ENCODE assay signal across 9 mouse cellular contexts in the genomic region with DNA sequence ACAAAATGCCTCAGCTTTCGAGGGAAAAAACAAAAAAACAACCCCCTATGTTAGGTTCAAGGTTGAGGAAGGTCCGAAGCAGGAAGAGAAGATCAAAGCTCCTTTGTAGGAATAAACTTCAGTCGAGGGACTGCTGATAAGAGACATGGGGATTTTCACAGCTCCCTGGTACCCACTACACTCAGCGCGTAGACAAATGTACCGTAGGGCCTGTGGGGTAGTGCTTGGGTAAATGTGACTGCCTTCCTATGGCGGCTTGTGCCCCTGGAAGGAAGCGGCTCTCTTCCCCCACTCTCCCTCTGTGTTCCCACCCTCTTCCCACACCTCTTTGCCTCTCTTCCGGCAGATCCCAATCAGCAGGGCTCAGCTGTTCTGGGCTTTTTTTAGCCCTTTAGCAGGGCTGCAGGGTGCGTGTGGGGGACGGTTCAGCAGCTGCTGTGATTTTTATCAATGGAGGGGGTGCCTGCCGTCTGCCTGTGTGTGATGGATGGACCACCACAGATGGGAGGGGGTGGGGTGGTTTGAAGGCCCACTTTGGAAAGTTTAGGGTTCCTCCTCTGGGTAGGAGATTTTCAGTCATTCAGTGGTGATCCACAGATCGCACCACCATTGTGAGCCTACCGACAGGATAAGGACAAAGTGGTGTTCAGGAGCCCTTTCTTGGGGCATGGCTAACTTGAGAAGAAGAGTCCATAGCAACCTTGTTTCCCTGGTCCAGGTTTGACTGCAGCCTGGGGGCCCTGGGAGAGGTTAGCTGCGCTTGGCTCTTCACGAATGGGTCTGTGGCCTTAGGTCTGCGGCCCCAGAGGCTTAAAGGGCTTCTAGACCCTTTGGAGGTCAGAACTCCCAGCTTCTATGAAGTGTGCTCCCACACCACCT. TPM values are rescaled to one million over a fixed set of nuclear protein-coding genes. Genes with fewer than 3 reads are reported as not detected.
DNase-seq lines count a peak whose midpoint lies in the region; ATAC-seq and TF ChIP-seq lines count a peak whose summit lies in the region.
"Had no signal": no experiment of that assay in that cellular context is flagged by ENCODE, and none has a peak within 500 bp of the region (broad histone marks: within the 10 kb centered on the region; RNA-seq: fewer than 3 reads in every experiment).

No protein-coding gene starts in this region.

- DNase-seq in kidney, postnatal 0 days (ENCODE audit: low spot score) = peak; percentile 80
- DNase-seq in kidney, adult 9 months = no peak
- peak; percentile 72 for DNase-seq in embryonic facial prominence, embryonic 10.5 days (ENCODE audit: low spot score)
- DNase-seq in lung, postnatal 4 days = peak; percentile 55 to 80
- peak; percentile 89 for DNase-seq in telencephalon, adult 2 months (ENCODE audit: low read depth, low spot score)
- no peak for DNase-seq in cerebellum, postnatal 10 days

- no peak overlapping the region for H3K9ac ChIP-seq in kidney, postnatal 0 days (ENCODE audit: low read depth, low read length)
- 0 out of 2 replicates have a peak overlapping the region, but pooled peaks have one; percentile 5 for H3K9ac ChIP-seq in intestine, embryonic 15.5 days

- H3K27me3 ChIP-seq in kidney, postnatal 0 days (ENCODE audit: insufficient read depth, low read length) = no peaks in the 10 kb centered on the region
- 0 out of 2 replicates have a peak, but pooled peaks cover 5% of the 10 kb centered on the region for H3K27me3 ChIP-seq in embryonic facial prominence, embryonic 10.5 days (replicated peaks; ENCODE audit: low read depth, poor library complexity, severe bottlenecking)
- H3K27me3 ChIP-seq in intestine, embryonic 15.5 days (replicated peaks) = no peaks in the 10 kb centered on the region

- H3K4me3 ChIP-seq in kidney, postnatal 0 days (replicated peaks; ENCODE audit: low read depth, low read length) = no peak overlapping the region
- peak overlapping the region; percentile 12 for H3K4me3 ChIP-seq in embryonic facial prominence, embryonic 10.5 days
- no peak overlapping the region for H3K4me3 ChIP-seq in intestine, embryonic 15.5 days (replicated peaks)

- no peaks in the 10 kb centered on the region for H3K9me3 ChIP-seq in kidney, postnatal 0 days (replicated peaks; ENCODE audit: low read length)
- no peaks in the 10 kb centered on the region for H3K9me3 ChIP-seq in embryonic facial prominence, embryonic 10.5 days
- H3K9me3 ChIP-seq in intestine, embryonic 15.5 days = no peaks in the 10 kb centered on the region

- TF ChIP-seq CTCF in kidney, postnatal 0 days (IDR thresholded peaks at IDR 0.05; ENCODE audit: low read depth) = no peak

- ATAC-seq in kidney, postnatal 0 days (replicated peaks; ENCODE audit: low FRiP score, low read depth) = 0 out of 2 replicates have a peak, but pooled peaks have one; percentile 12
- peak; percentile 61 for ATAC-seq in intestine, embryonic 15.5 days
- ATAC-seq in erythroid progenitor cell, adult 5-6 weeks (replicated peaks; ENCODE audit: low FRiP score, poor library complexity, severe bottlenecking) = no peak

- H3K36me3 ChIP-seq in kidney, postnatal 0 days (ENCODE audit: insufficient read depth, low read length) = no peaks in the 10 kb centered on the region
- no peaks in the 10 kb centered on the region for H3K36me3 ChIP-seq in embryonic facial prominence, embryonic 10.5 days (replicated peaks)
- H3K36me3 ChIP-seq in intestine, embryonic 15.5 days = no peaks in the 10 kb centered on the region

- WGBS in kidney, postnatal 0 days = 30% methylated on average over 17 of the region's 17 CpGs
- WGBS in embryonic facial prominence, embryonic 10.5 days = 41% methylated on average over 17 of the region's 17 CpGs
- 26% methylated on average over 17 of the region's 17 CpGs for WGBS in intestine, embryonic 15.5 days

- H3K27ac ChIP-seq in kidney, postnatal 0 days = peak overlapping the region; percentile 78
- peak overlapping the region; percentile 90 for H3K27ac ChIP-seq in embryonic facial prominence, embryonic 10.5 days (replicated peaks)
- peak overlapping the region; percentile 97 for H3K27ac ChIP-seq in intestine, embryonic 15.5 days
- H3K27ac ChIP-seq: macrophage had no signal

- peaks cover 17% of the 10 kb centered on the region for H3K4me1 ChIP-seq in kidney, postnatal 0 days (replicated peaks; ENCODE audit: insufficient read depth, low read length)
- peaks cover 83% of the 10 kb centered on the region for H3K4me1 ChIP-seq in embryonic facial prominence, embryonic 10.5 days
- peaks cover 42% of the 10 kb centered on the region for H3K4me1 ChIP-seq in intestine, embryonic 15.5 days (replicated peaks)

- H3K4me2 ChIP-seq in kidney, postnatal 0 days (ENCODE audit: low read length) = no peak overlapping the region
- H3K4me2 ChIP-seq in intestine, embryonic 15.5 days (replicated peaks) = peak overlapping the region; percentile 40

RNA-seq across cellular contexts. Expression of a gene that starts 7.6 kb away (rescaled TPM):
- polyA plus RNA-seq in kidney, postnatal 0 days (2015; fragmentation: Nextera tagmentation; extraction: Ambion mirVana) = 0.08 and 0.19 TPM in 2 replicates
- 0.50 and 0.78 TPM in 2 replicates for polyA plus RNA-seq in embryonic facial prominence, embryonic 10.5 days (2016; fragmentation: Nextera tagmentation; extraction: Ambion mirVana)
- 0.43 and 0.87 TPM in 2 replicates for polyA plus RNA-seq in intestine, embryonic 15.5 days (2015; fragmentation: Nextera tagmentation; extraction: Ambion mirVana)
- total RNA-seq in erythroid progenitor cell, adult 5-6 weeks (2015; ENCODE audit: low replicate concordance) = 1.4 and 8.0 TPM in 2 replicates
- 1.3 and 2.0 TPM in 2 replicates for total RNA-seq in erythroid progenitor cell, adult 5-6 weeks (2017; ENCODE audit: low replicate concordance)

RNA-seq across cellular contexts. Expression of a gene that starts 58.2 kb away (rescaled TPM):
- 0.13 and 0.16 TPM in 2 replicates for polyA plus RNA-seq in kidney, postnatal 0 days (2015; fragmentation: Nextera tagmentation; extraction: Ambion mirVana)
- 0.96 and 1.0 TPM in 2 replicates for polyA plus RNA-seq in embryonic facial prominence, embryonic 10.5 days (2016; fragmentation: Nextera tagmentation; extraction: Ambion mirVana)
- polyA plus RNA-seq in intestine, embryonic 15.5 days (2015; fragmentation: Nextera tagmentation; extraction: Ambion mirVana) = 0.58 and 0.93 TPM in 2 replicates
- not detected in 2 replicates for total RNA-seq in erythroid progenitor cell, adult 5-6 weeks (2015; ENCODE audit: low replicate concordance)
- 2.6 and 3.1 TPM in 2 replicates for total RNA-seq in erythroid progenitor cell, adult 5-6 weeks (2017; ENCODE audit: low replicate concordance)

Comparison
In these comparisons a context has a peak if more than half of its experiments do, and no peak if none do; other contexts are left out.
1. DNase-seq: peak in kidney, postnatal 0 days (single experiment), embryonic facial prominence, embryonic 10.5 days (single experiment), lung, postnatal 4 days (2 of 2) and telencephalon, adult 2 months (single experiment); none in kidney, adult 9 months (single experiment) and cerebellum, postnatal 10 days (0 of 2).
2. Peak in every context shown above with its lines, with median percentiles within 50 percentile points of each other: H3K27ac ChIP-seq.